Mouse (Mus musculus) heart, embryonic 15.5 days (tissue): Measurements from ENCODE around the gene Sorbs2. TPM values are rescaled to one million over a fixed set of nuclear protein-coding genes. Genes with fewer than 3 reads are reported as not detected.

Experiments
- ATAC-seq: fragments of 200-750 bp; cut with Nextera tagmentation; replicated peaks from 2 replicates; pipeline ENCODE4 v1.8.0; 2017; ENCODE audit warnings: low read depth, moderate TSS enrichment; ENCODE audit not compliant: insufficient number of reproducible peaks, insufficient read depth, low FRiP score
- H3K27ac ChIP-seq: fragments of 300-500 bp; sonication (generic); 2 replicates; pipeline ENCODE4 v1.5.1; 2015; ENCODE audit warnings: mild to moderate bottlenecking, inconsistent platforms
- H3K27me3 ChIP-seq: fragments of 300-500 bp; sonication (generic); 2 replicates; pipeline ENCODE4 v1.6.1; 2015; ENCODE audit warnings: inconsistent platforms
- H3K36me3 ChIP-seq: fragments of 300-500 bp; sonication (generic); 2 replicates; pipeline ENCODE4 v1.6.1; 2015; ENCODE audit warnings: mild to moderate bottlenecking, inconsistent platforms
- H3K4me1 ChIP-seq: fragments of 300-500 bp; sonication (generic); replicated peaks from 2 replicates; pipeline ENCODE4 v1.6.1; 2015; ENCODE audit warnings: inconsistent platforms
- H3K4me2 ChIP-seq: fragments of 300-500 bp; sonication (generic); 2 replicates; pipeline ENCODE4 v1.6.1; 2015; ENCODE audit warnings: inconsistent platforms, mild to moderate bottlenecking, moderate library complexity
- H3K4me3 ChIP-seq: fragments of 300-500 bp; sonication (generic); 2 replicates; pipeline ENCODE4 v1.5.1; 2015; ENCODE audit warnings: mild to moderate bottlenecking, inconsistent platforms
- H3K9ac ChIP-seq: fragments of 300-500 bp; sonication (generic); 2 replicates; pipeline ENCODE4 v1.6.1; 2015; ENCODE audit warnings: mild to moderate bottlenecking, inconsistent platforms
- H3K9me3 ChIP-seq: fragments of 300-500 bp; sonication (generic); replicated peaks from 2 replicates; pipeline ENCODE4 v1.6.1; 2016; ENCODE audit warnings: inconsistent platforms
- WGBS: fragments of 180-500 bp; shearing (Covaris S2); methylation state at CpG from one replicate; pipeline ENCODE4 v1.1.7; 2015; ENCODE audit warnings: mixed read lengths; 5-methylcytosine and 5-hydroxymethylcytosine counted together
- polyA plus RNA-seq: library from polyadenylated mRNA; unstranded; fragments of >200 nt; fragmentation: Nextera tagmentation; extraction: Ambion mirVana; gene quantifications from 2 replicates; pipeline ENCODE4 v1.2.1, GENCODE M21; 2015

The Sorbs2 gene
- polyA plus RNA-seq, 1 experiment from 2014 or later = 382 TPM

DNA sequence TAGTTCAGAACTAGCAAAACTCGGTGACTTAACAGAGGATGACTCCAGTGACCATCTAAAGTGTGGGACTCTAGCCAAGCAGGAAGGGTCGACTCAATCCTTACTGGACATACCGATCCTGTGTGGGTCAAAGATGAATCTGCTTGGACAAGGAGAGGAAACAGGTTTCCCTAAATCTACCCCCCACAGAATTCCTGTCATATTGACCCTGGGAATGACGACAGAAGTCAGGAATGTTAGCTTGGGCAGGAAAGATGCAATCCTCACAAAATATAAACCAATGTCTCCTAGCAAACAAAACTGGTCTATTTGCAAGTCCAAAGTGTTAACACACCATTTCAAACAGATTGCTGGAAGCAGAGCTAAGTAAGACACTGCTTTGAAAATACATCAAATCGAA is 118.8 kb downstream of the Sorbs2 start:
- no peak overlapping the region for H3K9ac ChIP-seq
- 50% methylated on average over 5 of the region's 5 CpGs for WGBS

DNA sequence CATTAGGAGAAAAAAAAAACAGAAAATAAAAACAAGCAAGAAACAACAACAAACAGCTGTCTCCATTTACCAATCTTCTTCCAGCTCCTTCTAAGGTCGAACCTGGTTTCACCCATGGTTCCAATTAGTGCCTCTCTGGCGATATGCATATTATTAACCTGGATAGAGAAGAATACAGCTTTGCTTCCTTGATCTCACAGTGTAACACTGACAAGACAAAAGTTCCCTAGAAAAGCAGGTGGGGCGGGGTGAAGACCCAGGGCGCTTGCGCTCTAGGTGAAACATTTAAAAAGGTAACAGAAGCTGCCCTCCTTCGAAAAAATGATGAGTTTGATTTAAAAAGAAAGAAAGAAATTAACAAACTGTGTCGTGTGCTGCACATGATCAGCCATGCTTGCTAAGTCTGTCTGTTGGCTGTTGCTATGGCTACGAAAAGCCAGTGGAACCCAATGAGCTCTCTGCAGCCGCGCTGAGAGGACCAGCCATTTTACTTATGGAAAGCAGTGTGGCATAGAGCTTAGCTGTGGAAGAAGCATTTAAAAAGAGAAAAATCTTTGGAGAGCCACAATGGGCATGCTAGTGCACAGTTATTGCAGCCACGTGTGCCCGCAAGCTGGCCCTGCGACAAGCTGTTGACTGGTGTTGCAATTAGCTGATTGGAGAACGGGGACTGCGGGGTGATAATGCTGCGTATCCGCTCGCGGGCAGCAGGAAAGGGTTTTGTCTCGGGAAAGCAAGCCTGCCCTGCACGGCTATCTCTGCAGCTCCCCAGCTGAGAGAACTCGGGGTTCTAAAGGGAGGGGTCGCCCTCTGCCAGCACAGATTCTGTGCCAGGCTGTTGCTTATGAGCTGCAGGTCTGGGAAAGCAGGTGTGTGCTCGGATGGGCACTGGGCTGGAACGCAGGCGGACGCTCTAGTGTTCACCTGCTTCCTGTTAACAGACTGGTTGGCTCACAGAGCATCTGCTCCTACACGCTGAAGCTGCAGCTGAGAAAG is 120.0 kb downstream of the Sorbs2 start:
- WGBS = 2% methylated on average over 28 of the region's 28 CpGs
- peaks cover 3% of the 10 kb centered on the region; the same call in 1 of the 2 replicates for H3K4me1 ChIP-seq
- peak overlapping the region; percentile 66 for H3K9ac ChIP-seq
- H3K36me3 ChIP-seq = no peaks in the 10 kb centered on the region
- peak overlapping the region; percentile 72 for H3K4me2 ChIP-seq
- H3K4me3 ChIP-seq = peak overlapping the region; percentile 59
- ATAC-seq = peak; percentile 84
- no peaks in the 10 kb centered on the region for H3K27me3 ChIP-seq
- H3K9me3 ChIP-seq = no peaks in the 10 kb centered on the region
- peak overlapping the region; percentile 88 for H3K27ac ChIP-seq

More for the DNA sequence above, 118.8 kb downstream of the Sorbs2 start:
- no peak overlapping the region for H3K4me2 ChIP-seq
- H3K4me1 ChIP-seq = peaks cover 6% of the 10 kb centered on the region; the same call in 1 of the 2 replicates
- no peak overlapping the region for H3K27ac ChIP-seq
- H3K9me3 ChIP-seq = no peaks in the 10 kb centered on the region
- no peak for ATAC-seq
- no peaks in the 10 kb centered on the region for H3K27me3 ChIP-seq
- no peaks in the 10 kb centered on the region for H3K36me3 ChIP-seq
- H3K4me3 ChIP-seq = no peak overlapping the region

- Histone ChIP-seq H3K9ac (peak overlapping the region; percentile 66), H3K36me3 (no peaks in the 10 kb centered on the region), H3K27ac (peak overlapping the region; percentile 88), H3K4me2 (peak overlapping the region; percentile 72), H3K4me1 (peaks cover 9% of the 10 kb centered on the region; the same call in 1 of the 2 replicates), H3K27me3 (no peaks in the 10 kb centered on the region), H3K9me3 (no peaks in the 10 kb centered on the region), H3K4me3 (peak overlapping the region; percentile 59)
- 30% methylated on average over 9 of the region's 9 CpGs for WGBS
- no peak for ATAC-seq
Observed at GRCm38 (mm10) chr8:45628421-45629065, 121.0 kb downstream of the Sorbs2 start.

DNA sequence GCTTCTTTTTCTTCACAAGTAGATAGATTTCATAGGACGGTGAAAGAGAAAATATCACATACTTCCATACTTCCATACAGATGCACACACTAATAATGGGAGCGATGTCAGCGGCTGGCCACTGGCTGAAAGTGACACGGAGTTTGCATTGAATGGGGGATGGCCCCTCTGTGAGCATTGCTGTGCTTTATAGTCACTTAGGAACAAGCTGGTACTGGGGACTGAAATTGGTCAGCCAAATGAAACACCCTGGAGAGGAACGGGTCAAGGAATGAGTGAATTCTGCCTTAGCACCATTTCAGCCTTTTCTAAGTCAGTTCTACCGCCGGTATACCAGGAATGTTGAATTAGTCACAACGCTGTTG is 121.5 kb downstream of the Sorbs2 start:
- no peaks in the 10 kb centered on the region for H3K9me3 ChIP-seq
- no peaks in the 10 kb centered on the region for H3K27me3 ChIP-seq
- 51% methylated on average over 8 of the region's 8 CpGs for WGBS
- peaks cover 13% of the 10 kb centered on the region for H3K4me1 ChIP-seq
- no peaks in the 10 kb centered on the region for H3K36me3 ChIP-seq
- ATAC-seq = no peak
- H3K4me3 ChIP-seq = peak overlapping the region; percentile 59
- peak overlapping the region; percentile 66 for H3K9ac ChIP-seq
- peak overlapping the region; percentile 72 for H3K4me2 ChIP-seq
- peak overlapping the region; percentile 88 for H3K27ac ChIP-seq

DNA sequence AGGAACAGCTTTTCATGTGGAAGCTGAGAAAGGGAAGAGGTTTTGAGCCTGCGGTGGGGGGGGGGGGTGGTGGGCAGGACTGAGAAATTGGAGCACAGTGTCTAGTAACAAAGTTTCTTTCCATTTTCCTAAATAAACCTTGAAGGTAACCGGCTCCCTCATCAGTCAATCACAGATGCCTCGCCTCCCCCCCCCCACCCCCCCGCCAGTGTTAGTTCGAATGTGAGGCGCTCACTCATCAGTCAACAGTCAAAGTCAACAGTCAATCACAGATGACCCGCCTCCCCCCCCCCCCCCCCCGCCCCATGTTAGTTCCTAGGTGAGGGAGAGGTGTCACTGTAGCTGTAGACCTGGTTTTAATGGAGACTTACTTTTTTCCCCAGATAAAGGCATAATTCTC is 123.4 kb downstream of the Sorbs2 start:
- WGBS = 47% methylated on average over 8 of the region's 8 CpGs
- peak overlapping the region; percentile 72 for H3K4me2 ChIP-seq
- no peak overlapping the region for H3K9ac ChIP-seq

DNA sequence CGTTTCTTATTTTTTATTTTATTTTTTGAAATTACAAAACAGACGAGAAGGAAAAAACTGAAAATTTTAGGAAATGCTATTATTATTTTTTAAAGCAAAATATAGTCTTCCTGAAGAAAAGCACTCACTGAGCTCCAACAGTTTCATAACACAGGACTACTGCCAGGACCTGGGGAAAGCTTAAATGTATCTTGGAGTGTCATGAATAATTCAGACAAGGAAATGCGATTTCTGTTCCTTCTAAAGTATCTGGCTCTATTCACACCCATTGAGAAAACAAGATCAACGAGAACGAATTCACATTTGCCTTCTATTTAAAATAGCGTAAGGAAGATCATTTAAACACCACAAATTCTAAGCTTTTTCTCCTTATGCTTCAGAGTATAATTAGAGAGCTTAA is 127.6 kb downstream of the Sorbs2 start:
- no peak for ATAC-seq
- Histone ChIP-seq H3K27me3 (no peaks in the 10 kb centered on the region), H3K4me2 (no peak overlapping the region; the same call in 1 of the 2 replicates), H3K4me1 (peaks cover 22% of the 10 kb centered on the region), H3K36me3 (no peaks in the 10 kb centered on the region), H3K27ac (no peak overlapping the region), H3K4me3 (no peak overlapping the region), H3K9ac (no peak overlapping the region), H3K9me3 (no peaks in the 10 kb centered on the region)
- 77% methylated on average over 6 of the region's 6 CpGs for WGBS

More for the DNA sequence above, 123.4 kb downstream of the Sorbs2 start:
- no peak overlapping the region for H3K27ac ChIP-seq
- H3K27me3 ChIP-seq = no peaks in the 10 kb centered on the region
- H3K9me3 ChIP-seq = no peaks in the 10 kb centered on the region
- H3K4me1 ChIP-seq = peaks cover 18% of the 10 kb centered on the region
- H3K36me3 ChIP-seq = no peaks in the 10 kb centered on the region
- ATAC-seq = no peak
- peak overlapping the region; percentile 59; the same call in 1 of the 2 replicates for H3K4me3 ChIP-seq

DNA sequence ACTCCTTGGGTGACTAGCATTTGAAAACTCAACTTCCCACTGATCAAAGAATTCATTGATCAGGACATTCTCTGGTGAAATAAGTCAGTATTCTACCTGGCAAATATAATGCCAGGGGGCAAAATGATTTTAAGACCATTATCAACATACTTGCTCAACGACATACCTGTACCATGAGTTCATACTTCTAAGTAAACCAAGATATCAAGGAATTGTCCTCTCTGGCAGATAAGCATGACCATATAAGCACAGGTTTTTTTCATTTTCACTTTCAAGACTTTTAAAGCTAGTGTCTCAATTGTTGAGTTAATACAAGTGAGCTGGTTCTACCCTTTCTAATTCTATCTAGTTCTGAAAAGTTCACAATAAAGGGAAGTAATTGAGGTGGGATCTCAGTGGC is 130.2 kb downstream of the Sorbs2 start:
- Histone ChIP-seq H3K9me3 (no peaks in the 10 kb centered on the region), H3K27me3 (no peaks in the 10 kb centered on the region), H3K4me1 (peaks cover 23% of the 10 kb centered on the region), H3K36me3 (no peaks in the 10 kb centered on the region), H3K4me3 (no peak overlapping the region), H3K4me2 (no peak overlapping the region), H3K9ac (no peak overlapping the region), H3K27ac (0 out of 2 replicates have a peak overlapping the region, but pooled peaks have one; percentile 22)
- WGBS = 57% methylated on average over 1 of the region's 1 CpGs
- no peak for ATAC-seq

DNA sequence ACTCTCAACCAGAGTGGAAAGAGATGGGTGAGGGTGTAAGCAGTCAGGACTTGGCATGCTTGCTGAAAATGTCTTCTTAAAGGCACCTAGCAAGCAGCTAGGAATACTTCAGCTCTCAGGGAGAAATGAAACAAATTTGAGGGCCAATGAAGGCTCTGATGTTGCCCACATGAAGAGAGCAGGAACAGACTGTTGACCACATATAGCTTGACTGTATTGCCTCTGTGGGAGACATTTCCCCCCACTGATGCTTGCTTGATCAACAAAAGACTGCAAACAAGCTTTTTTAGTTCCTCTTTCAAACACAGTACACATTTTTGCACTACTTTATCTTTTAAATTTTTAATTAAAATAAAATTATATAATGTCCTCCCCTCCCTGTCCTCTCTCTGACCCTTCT is 131.9 kb downstream of the Sorbs2 start:
- Histone ChIP-seq H3K36me3 (no peaks in the 10 kb centered on the region), H3K4me1 (peaks cover 24% of the 10 kb centered on the region), H3K27ac (no peak overlapping the region; the same call in 1 of the 2 replicates), H3K4me2 (no peak overlapping the region), H3K27me3 (no peaks in the 10 kb centered on the region), H3K9ac (no peak overlapping the region), H3K9me3 (no peaks in the 10 kb centered on the region), H3K4me3 (no peak overlapping the region)
- no peak for ATAC-seq

GRCm38 (mm10) chr8:45644651-45645050 is 137.1 kb downstream of the Sorbs2 start:
- H3K4me2 ChIP-seq = peak overlapping the region; percentile 14
- no peak overlapping the region for H3K9ac ChIP-seq
- WGBS = 31% methylated on average over 2 of the region's 2 CpGs
- no peaks in the 10 kb centered on the region for H3K36me3 ChIP-seq
- no peak for ATAC-seq
- peaks cover 26% of the 10 kb centered on the region for H3K4me1 ChIP-seq
- H3K4me3 ChIP-seq = no peak overlapping the region
- peak overlapping the region; percentile 79 for H3K27ac ChIP-seq
- no peaks in the 10 kb centered on the region for H3K27me3 ChIP-seq
- H3K9me3 ChIP-seq = no peaks in the 10 kb centered on the region

GRCm38 (mm10) chr8:45649063-45649462 is 141.5 kb downstream of the Sorbs2 start:
- WGBS = 77% methylated on average over 7 of the region's 7 CpGs
- ATAC-seq = no peak

DNA sequence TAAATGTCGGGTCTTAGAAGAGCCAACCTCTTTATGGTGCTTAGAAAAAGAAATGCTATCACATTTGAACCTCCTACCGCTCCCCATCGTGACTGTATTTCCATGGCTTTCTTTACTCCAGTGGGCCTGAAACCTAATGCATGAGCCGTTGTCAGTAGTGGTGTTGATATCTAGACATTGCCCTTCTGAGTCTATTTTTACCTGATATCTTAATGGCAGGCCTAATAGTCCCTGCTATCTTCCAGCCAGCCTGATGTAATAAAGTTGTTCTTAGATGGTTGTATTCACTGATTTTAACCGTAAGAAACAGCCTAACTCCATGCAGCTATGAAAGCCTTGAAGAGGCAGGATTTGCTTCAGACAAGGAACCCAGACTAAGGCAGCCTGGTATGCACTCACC is 142.4 kb downstream of the Sorbs2 start:
- H3K27ac ChIP-seq = peak overlapping the region; percentile 91
- peak; percentile 72 for ATAC-seq

More at GRCm38 (mm10) chr8:45649063-45649462, 141.5 kb downstream of the Sorbs2 start:
- peaks cover 28% of the 10 kb centered on the region for H3K4me1 ChIP-seq
- H3K4me2 ChIP-seq = no peak overlapping the region
- no peaks in the 10 kb centered on the region for H3K27me3 ChIP-seq
- H3K9me3 ChIP-seq = no peaks in the 10 kb centered on the region
- H3K27ac ChIP-seq = peak overlapping the region; percentile 91
- H3K36me3 ChIP-seq = no peaks in the 10 kb centered on the region
- H3K4me3 ChIP-seq = no peak overlapping the region
- no peak overlapping the region for H3K9ac ChIP-seq

More for the DNA sequence above, 142.4 kb downstream of the Sorbs2 start:
- Histone ChIP-seq H3K36me3 (no peaks in the 10 kb centered on the region), H3K4me2 (peak overlapping the region; percentile 22), H3K9ac (no peak overlapping the region), H3K9me3 (no peaks in the 10 kb centered on the region), H3K27me3 (no peaks in the 10 kb centered on the region), H3K4me1 (peaks cover 26% of the 10 kb centered on the region), H3K4me3 (no peak overlapping the region)
- 33% methylated on average over 5 of the region's 5 CpGs for WGBS
